Mouse (Mus musculus) erythroblast, adult 5-6 weeks (primary cell): ENCODE results near the gene Zfp697. TPM values are rescaled to one million over a fixed set of nuclear protein-coding genes. Genes with fewer than 3 reads are reported as not detected.

Experiments used
- ATAC-seq: replicated peaks from 2 replicates; pipeline ENCODE4 v1.8.0; 2016; ENCODE audit warnings: moderate number of reproducible peaks, mild to moderate bottlenecking, moderate TSS enrichment, inconsistent platforms; ENCODE audit not compliant: poor library complexity, low FRiP score, severe bottlenecking
- total RNA-seq, 2 experiments: library from RNA; stranded (forward) in 1 of 2; stranded (reverse) in 1 of 2; fragments of 150-400 nt in 1 of 2; fragments of 200-764, 138-1000 nt in 1 of 2; gene quantifications; 2 replicates each; pipeline versions ENCODE4 v1.2.3 to v1.2.4; 2015 to 2017; ENCODE audit warnings: low replicate concordance in 2 of 2

Gene Zfp697
- total RNA-seq, 2 experiments from 2014 or later: 0.09 to 1.2 TPM

DNA sequence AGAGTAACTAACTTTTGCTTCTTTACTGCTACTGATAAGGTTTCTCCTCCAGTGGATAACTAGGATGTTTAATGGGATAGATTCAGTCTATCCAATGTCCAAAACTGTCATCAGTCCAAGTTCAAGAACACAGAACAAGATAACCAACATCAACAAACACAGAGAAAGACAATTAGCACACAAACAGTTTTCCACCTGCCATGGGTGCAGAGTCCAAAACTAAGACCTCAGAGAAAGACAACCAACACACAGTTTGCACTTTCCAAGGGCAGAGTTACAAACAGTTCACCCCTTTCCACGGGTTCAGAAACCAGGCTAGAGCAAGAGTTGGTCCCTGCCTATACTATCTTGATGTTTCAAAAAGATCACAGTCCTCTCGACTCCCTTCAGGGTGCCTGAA lies 404.3 kb downstream of the Zfp697 start:
- no peak for ATAC-seq

Other genes starting within 250 kb of the Zfp697 start
- not detected in 2 replicates for gene Adam30, start 221.8 kb upstream of the Zfp697 start, total RNA-seq (2015; ENCODE audit: low replicate concordance)
- gene Adam30, start 221.8 kb upstream of the Zfp697 start, total RNA-seq (2017; ENCODE audit: low replicate concordance): 0.09 TPM in 1 of 2 replicates, not detected in the other
- gene Reg4, start 160.3 kb upstream of the Zfp697 start, total RNA-seq (2015; ENCODE audit: low replicate concordance): not detected in 2 replicates
- gene Reg4, start 160.3 kb upstream of the Zfp697 start, total RNA-seq (2017; ENCODE audit: low replicate concordance): not detected in 2 replicates
- gene Hmgcs2, start 102.0 kb upstream of the Zfp697 start, total RNA-seq (2015; ENCODE audit: low replicate concordance): 0.42 TPM in 1 of 2 replicates, not detected in the other
- not detected in 2 replicates for gene Hmgcs2, start 102.0 kb upstream of the Zfp697 start, total RNA-seq (2017; ENCODE audit: low replicate concordance)
- gene Phgdh, start 42.5 kb upstream of the Zfp697 start, total RNA-seq (2015; ENCODE audit: low replicate concordance): 9.4 and 11.5 TPM in 2 replicates
- 26.4 and 30.0 TPM in 2 replicates for gene Phgdh, start 42.5 kb upstream of the Zfp697 start, total RNA-seq (2017; ENCODE audit: low replicate concordance)
- not detected in 2 replicates for gene Gm4450, start 74.7 kb downstream of the Zfp697 start, total RNA-seq (2015; ENCODE audit: low replicate concordance)
- gene Gm4450, start 74.7 kb downstream of the Zfp697 start, total RNA-seq (2017; ENCODE audit: low replicate concordance): not detected in 2 replicates
- not detected in 2 replicates for gene Hsd3b4, start 128.1 kb downstream of the Zfp697 start, total RNA-seq (2015; ENCODE audit: low replicate concordance)
- gene Hsd3b4, start 128.1 kb downstream of the Zfp697 start, total RNA-seq (2017; ENCODE audit: low replicate concordance): not detected in 2 replicates
- not detected in 2 replicates for gene Gm10681, start 206.3 kb downstream of the Zfp697 start, total RNA-seq (2015; ENCODE audit: low replicate concordance)
- not detected in 2 replicates for gene Gm10681, start 206.3 kb downstream of the Zfp697 start, total RNA-seq (2017; ENCODE audit: low replicate concordance)
- not detected in 2 replicates for gene Hsd3b5, start 247.8 kb downstream of the Zfp697 start, total RNA-seq (2015; ENCODE audit: low replicate concordance)
- gene Hsd3b5, start 247.8 kb downstream of the Zfp697 start, total RNA-seq (2017; ENCODE audit: low replicate concordance): not detected in 2 replicates